In genomic region chr2:93227713-93228479, GRCm38 (mm10) we compare ENCODE assay signal across 8 mouse cellular contexts. TPM values are rescaled to one million over a fixed set of nuclear protein-coding genes. Genes with fewer than 3 reads are reported as not detected.
DNase-seq lines count a peak whose midpoint lies in the region; ATAC-seq and TF ChIP-seq lines count a peak whose summit lies in the region.

No protein-coding gene starts in this region.

- H3K36me3 ChIP-seq in embryonic facial prominence, embryonic 11.5 days (replicated peaks; ENCODE audit: control insufficient read depth, insufficient read depth, low read depth, low read length): no peaks in the 10 kb centered on the region
- no peaks in the 10 kb centered on the region for H3K36me3 ChIP-seq in lung, postnatal 0 days (ENCODE audit: insufficient read depth, low read length)
- H3K36me3 ChIP-seq in stomach, embryonic 16.5 days (ENCODE audit: control insufficient read depth, insufficient read depth, low read length): no peaks in the 10 kb centered on the region

- ATAC-seq in embryonic facial prominence, embryonic 11.5 days (replicated peaks; ENCODE audit: insufficient number of reproducible peaks, low FRiP score, low TSS enrichment, low read depth): peak; percentile 80
- ATAC-seq in lung, postnatal 0 days: peak; percentile 20
- ATAC-seq in stomach, embryonic 16.5 days (ENCODE audit: insufficient read depth, low FRiP score): peak; percentile 51
- ATAC-seq in inflammation-experienced regulatory T-cells, adult 6 months: no peak

- DNase-seq in left cerebral cortex, adult 11 months (ENCODE audit: low spot score): peak; percentile 13
- DNase-seq in left cerebral cortex, adult 8-10 months (ENCODE audit: low spot score in 2 of 2): no peak
- DNase-seq in embryonic facial prominence, embryonic 11.5 days (ENCODE audit: low spot score): peak; percentile 42
- DNase-seq in kidney, adult 11 months: peak; percentile 30
- DNase-seq in lung, postnatal 0 days (ENCODE audit: low spot score): no peak
- no peak for DNase-seq in gastrocnemius, postnatal 25 days

- TF ChIP-seq CTCF in lung, postnatal 0 days (IDR thresholded peaks at IDR 0.05): no peak

- no peaks in the 10 kb centered on the region for H3K9me3 ChIP-seq in embryonic facial prominence, embryonic 11.5 days (replicated peaks; ENCODE audit: control insufficient read depth, low read length)
- no peaks in the 10 kb centered on the region for H3K9me3 ChIP-seq in lung, postnatal 0 days (ENCODE audit: low read length)
- H3K9me3 ChIP-seq in stomach, embryonic 16.5 days (replicated peaks; ENCODE audit: control insufficient read depth, low read length): no peaks in the 10 kb centered on the region

- no peak for TF ChIP-seq EP300 in lung, postnatal 0 days (IDR thresholded peaks at IDR 0.05)

- peaks cover 3% of the 10 kb centered on the region; the same call in 1 of the 2 replicates for H3K4me1 ChIP-seq in embryonic facial prominence, embryonic 11.5 days (ENCODE audit: control insufficient read depth, insufficient read depth, low read length)
- H3K4me1 ChIP-seq in lung, postnatal 0 days (ENCODE audit: insufficient read depth, low read depth, low read length): no peaks in the 10 kb centered on the region
- peaks cover 24% of the 10 kb centered on the region for H3K4me1 ChIP-seq in stomach, embryonic 16.5 days (ENCODE audit: control insufficient read depth, insufficient read depth, low read length)

- peak overlapping the region; percentile 30; the same call in 1 of the 2 replicates for H3K27ac ChIP-seq in embryonic facial prominence, embryonic 11.5 days (replicated peaks; ENCODE audit: low read depth, low read length)
- no peak overlapping the region for H3K27ac ChIP-seq in lung, postnatal 0 days (ENCODE audit: low read length)
- peak overlapping the region; percentile 55; the same call in 1 of the 2 replicates for H3K27ac ChIP-seq in stomach, embryonic 16.5 days (ENCODE audit: low read length)

- H3K27me3 ChIP-seq in embryonic facial prominence, embryonic 11.5 days (ENCODE audit: control insufficient read depth, insufficient read depth, low read length): no peaks in the 10 kb centered on the region
- no peaks in the 10 kb centered on the region for H3K27me3 ChIP-seq in lung, postnatal 0 days (replicated peaks; ENCODE audit: insufficient read depth, low read length)
- H3K27me3 ChIP-seq in stomach, embryonic 16.5 days (ENCODE audit: control insufficient read depth, insufficient read depth, low read length): no peaks in the 10 kb centered on the region

- 24% methylated on average over 9 of the region's 9 CpGs for WGBS in embryonic facial prominence, embryonic 11.5 days
- WGBS in lung, postnatal 0 days: 48% methylated on average over 9 of the region's 9 CpGs
- WGBS in stomach, embryonic 16.5 days: 54% methylated on average over 9 of the region's 9 CpGs

- no peak overlapping the region for H3K9ac ChIP-seq in embryonic facial prominence, embryonic 11.5 days (replicated peaks; ENCODE audit: low read length)
- no peak overlapping the region for H3K9ac ChIP-seq in lung, postnatal 0 days (replicated peaks; ENCODE audit: low read depth)
- peak overlapping the region; percentile 35; the same call in 1 of the 2 replicates for H3K9ac ChIP-seq in stomach, embryonic 16.5 days (ENCODE audit: low read length)

- H3K4me2 ChIP-seq in embryonic facial prominence, embryonic 11.5 days (ENCODE audit: low read depth, low read length): no peak overlapping the region
- no peak overlapping the region for H3K4me2 ChIP-seq in lung, postnatal 0 days (replicated peaks; ENCODE audit: low read depth, low read length)
- H3K4me2 ChIP-seq in stomach, embryonic 16.5 days (ENCODE audit: low read depth, low read length): no peak overlapping the region

- no peak overlapping the region for H3K4me3 ChIP-seq in embryonic facial prominence, embryonic 11.5 days (ENCODE audit: low read depth, low read length)
- no peak overlapping the region for H3K4me3 ChIP-seq in lung, postnatal 0 days (ENCODE audit: low read depth, low read length)
- H3K4me3 ChIP-seq in stomach, embryonic 16.5 days (replicated peaks; ENCODE audit: low read length): no peak overlapping the region

RNA-seq across cellular contexts. Expression of gene Trp53i11, which starts 40.5 kb away (rescaled TPM):
- 10 to 100 TPM; 78.5 to 91.8 (median 86.0) TPM for total RNA-seq in left cerebral cortex, adult 8-10 months (2022)
- 53.6 and 69.0 TPM in 2 replicates for polyA plus RNA-seq in embryonic facial prominence, embryonic 11.5 days (2014; fragmentation: Nextera tagmentation; extraction: Ambion mirVana)
- 14.8 and 21.1 TPM in 2 replicates for polyA plus RNA-seq in lung, postnatal 0 days (2015; fragmentation: Nextera tagmentation; extraction: Ambion mirVana)
- 34.0 and 42.8 TPM in 2 replicates for polyA plus RNA-seq in stomach, embryonic 16.5 days (2015; fragmentation: Nextera tagmentation; extraction: Ambion mirVana)
- total RNA-seq in gastrocnemius, postnatal 25 days (2021): 1 to 10 TPM; 3.5 to 7.0 TPM
- 10 to 100 TPM; 45.1 to 68.3 (median 47.4) TPM for polyA plus RNA-seq in inflammation-experienced regulatory T-cells, adult 6 months (2017; shearing (Covaris generic))

Comparison
In these comparisons a context has a peak if more than half of its experiments do, and no peak if none do; other contexts are left out.
1. DNase-seq: peak in left cerebral cortex, adult 11 months (single experiment), embryonic facial prominence, embryonic 11.5 days (single experiment) and kidney, adult 11 months (single experiment); none in left cerebral cortex, adult 8-10 months (0 of 2), lung, postnatal 0 days (single experiment) and gastrocnemius, postnatal 25 days (single experiment).